ENCODE assay signal across 15 mouse cellular contexts in the genomic region with DNA sequence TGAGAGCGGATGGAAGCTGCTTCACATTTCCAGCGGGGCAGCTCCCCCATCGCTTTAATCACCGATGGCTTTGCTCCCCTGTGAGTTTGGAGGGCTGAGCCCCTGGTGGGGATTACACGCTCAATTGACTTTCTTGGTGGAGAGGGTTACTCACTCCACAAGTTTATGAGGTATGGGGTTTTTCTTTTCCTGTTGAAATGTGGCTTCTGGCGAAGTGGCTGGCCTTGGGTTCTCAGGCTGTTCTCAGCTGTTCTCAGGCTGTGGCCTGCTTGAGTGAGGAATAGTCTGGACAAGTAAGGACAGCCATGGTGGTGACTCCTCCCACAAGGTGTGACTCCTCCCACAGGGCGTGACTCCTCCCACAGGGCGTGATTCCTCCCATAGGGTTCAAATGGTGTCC.
DNase-seq lines count a peak whose midpoint lies in the region; ATAC-seq lines count a peak whose summit lies in the region.
"Had no signal": no experiment of that assay in that cellular context is flagged by ENCODE, and none has a peak within 500 bp of the region (broad histone marks: within the 10 kb centered on the region; RNA-seq: fewer than 3 reads in every experiment).

No protein-coding gene starts in this region.

- H3K27me3 ChIP-seq in limb, embryonic 11.5 days (ENCODE audit: control insufficient read depth, insufficient read depth, low read length): no peaks in the 10 kb centered on the region
- no peaks in the 10 kb centered on the region for H3K27me3 ChIP-seq in limb, embryonic 10.5 days (ENCODE audit: low read depth, poor library complexity, severe bottlenecking)
- no peaks in the 10 kb centered on the region for H3K27me3 ChIP-seq in embryonic facial prominence, embryonic 12.5 days
- H3K27me3 ChIP-seq: liver, embryonic 12.5 days; neural tube, embryonic 15.5 days had no signal

- 54% methylated on average over 8 of the region's 8 CpGs for WGBS in limb, embryonic 11.5 days
- WGBS in limb, embryonic 10.5 days: 61% methylated on average over 8 of the region's 8 CpGs
- WGBS in embryonic facial prominence, embryonic 12.5 days: 39% methylated on average over 8 of the region's 8 CpGs

- H3K36me3 ChIP-seq in limb, embryonic 11.5 days (ENCODE audit: control insufficient read depth, insufficient read depth, low read length): no peaks in the 10 kb centered on the region; the same call in 1 of the 2 replicates
- peaks cover 52% of the 10 kb centered on the region for H3K36me3 ChIP-seq in limb, embryonic 10.5 days
- H3K36me3 ChIP-seq in embryonic facial prominence, embryonic 12.5 days: peaks cover 30% of the 10 kb centered on the region
- H3K36me3 ChIP-seq: liver, embryonic 12.5 days; neural tube, embryonic 15.5 days had no signal

- H3K9me3 ChIP-seq in limb, embryonic 11.5 days (ENCODE audit: control insufficient read depth, low read length): no peaks in the 10 kb centered on the region
- no peaks in the 10 kb centered on the region for H3K9me3 ChIP-seq in limb, embryonic 10.5 days (replicated peaks)
- H3K9me3 ChIP-seq in embryonic facial prominence, embryonic 12.5 days: 0 out of 2 replicates have a peak, but pooled peaks cover 3% of the 10 kb centered on the region
- H3K9me3 ChIP-seq: liver, embryonic 12.5 days; neural tube, embryonic 15.5 days had no signal

- H3K9ac ChIP-seq in limb, embryonic 11.5 days (ENCODE audit: low read length): no peak overlapping the region
- H3K9ac ChIP-seq in embryonic facial prominence, embryonic 12.5 days: no peak overlapping the region
- H3K9ac ChIP-seq: liver, embryonic 12.5 days; neural tube, embryonic 15.5 days had no signal

- no peak overlapping the region for H3K4me2 ChIP-seq in limb, embryonic 11.5 days (ENCODE audit: low read depth, severe bottlenecking)
- no peak overlapping the region for H3K4me2 ChIP-seq in embryonic facial prominence, embryonic 12.5 days (replicated peaks)
- H3K4me2 ChIP-seq: liver, embryonic 12.5 days; neural tube, embryonic 15.5 days had no signal

- no peak overlapping the region for H3K4me3 ChIP-seq in limb, embryonic 11.5 days (ENCODE audit: low read depth, low read length)
- H3K4me3 ChIP-seq in limb, embryonic 10.5 days: no peak overlapping the region
- no peak overlapping the region for H3K4me3 ChIP-seq in embryonic facial prominence, embryonic 12.5 days
- H3K4me3 ChIP-seq: liver, embryonic 12.5 days; midbrain, embryonic 10.5 days; neural tube, embryonic 15.5 days had no signal

- no peak overlapping the region for H3K27ac ChIP-seq in limb, embryonic 11.5 days (replicated peaks; ENCODE audit: low read depth, low read length)
- H3K27ac ChIP-seq in limb, embryonic 10.5 days: no peak overlapping the region
- no peak overlapping the region for H3K27ac ChIP-seq in embryonic facial prominence, embryonic 12.5 days
- H3K27ac ChIP-seq: liver, embryonic 12.5 days; midbrain, embryonic 10.5 days; neural tube, embryonic 15.5 days had no signal

- ATAC-seq in limb, embryonic 11.5 days (ENCODE audit: insufficient number of reproducible peaks, low FRiP score, low TSS enrichment, low read depth): no peak
- ATAC-seq in embryonic facial prominence, embryonic 12.5 days (ENCODE audit: insufficient number of reproducible peaks, insufficient read depth, low FRiP score, low TSS enrichment): peak; percentile 35; the same call in 1 of the 2 replicates
- ATAC-seq: inflammation-experienced regulatory T-cells, adult 6 months; liver, embryonic 12.5 days had no signal

- no peaks in the 10 kb centered on the region; the same call in 1 of the 2 replicates for H3K4me1 ChIP-seq in limb, embryonic 11.5 days (ENCODE audit: control insufficient read depth, insufficient read depth, low read length)
- H3K4me1 ChIP-seq in limb, embryonic 10.5 days: peaks cover 8% of the 10 kb centered on the region
- H3K4me1 ChIP-seq in embryonic facial prominence, embryonic 12.5 days: peaks cover 15% of the 10 kb centered on the region
- H3K4me1 ChIP-seq: liver, embryonic 12.5 days had no signal

- DNase-seq in embryo, embryonic 10 days (ENCODE audit: low spot score): peak; percentile 8
- no peak for DNase-seq in embryo, embryonic 11 days
- DNase-seq in limb, embryonic 11.5 days (ENCODE audit: low spot score): peak; percentile 25
- no peak for DNase-seq in limb, embryonic 10.5 days (ENCODE audit: low spot score)
- peak; percentile 52 for DNase-seq in testis, postnatal 10 days (ENCODE audit: low spot score)
- no peak for DNase-seq in right cerebral cortex, postnatal 10 days (ENCODE audit: low spot score in 2 of 2)
- DNase-seq in heart, adult 9 months (ENCODE audit: low spot score in 2 of 2): no peak
- DNase-seq: adrenal gland, adult 8-10 months; cerebellum, adult 2 months; lung, postnatal 14 days had no signal

Comparison
In these comparisons a context has a peak if more than half of its experiments do, and no peak if none do; other contexts are left out.
1. DNase-seq: peak in embryo, embryonic 10 days (single experiment), limb, embryonic 11.5 days (single experiment) and testis, postnatal 10 days (single experiment); none in embryo, embryonic 11 days (single experiment), limb, embryonic 10.5 days (single experiment), right cerebral cortex, postnatal 10 days (0 of 2) and heart, adult 9 months (0 of 2).